Mouse (Mus musculus) embryonic fibroblast, embryonic 13.5 days (primary cell): ENCODE measurements around the gene Six4.
A peak's percentile ranks its signal among the peaks of the same experiment; 100 is the strongest.

ENCODE experiments used
- CTCF ChIP-seq: IDR thresholded peaks from 2 replicates; pipeline ENCODE4 v1.5.1; 2011; ENCODE audit warnings: mild to moderate bottlenecking, control low read depth, low read length, moderate library complexity, borderline replicate concordance; ENCODE audit not compliant: insufficient read depth
- POLR2A ChIP-seq: IDR thresholded peaks from 2 replicates; pipeline ENCODE4 v1.6.1; 2011; ENCODE audit warnings: low read depth, mild to moderate bottlenecking, control low read depth, low read length, moderate library complexity

DNA sequence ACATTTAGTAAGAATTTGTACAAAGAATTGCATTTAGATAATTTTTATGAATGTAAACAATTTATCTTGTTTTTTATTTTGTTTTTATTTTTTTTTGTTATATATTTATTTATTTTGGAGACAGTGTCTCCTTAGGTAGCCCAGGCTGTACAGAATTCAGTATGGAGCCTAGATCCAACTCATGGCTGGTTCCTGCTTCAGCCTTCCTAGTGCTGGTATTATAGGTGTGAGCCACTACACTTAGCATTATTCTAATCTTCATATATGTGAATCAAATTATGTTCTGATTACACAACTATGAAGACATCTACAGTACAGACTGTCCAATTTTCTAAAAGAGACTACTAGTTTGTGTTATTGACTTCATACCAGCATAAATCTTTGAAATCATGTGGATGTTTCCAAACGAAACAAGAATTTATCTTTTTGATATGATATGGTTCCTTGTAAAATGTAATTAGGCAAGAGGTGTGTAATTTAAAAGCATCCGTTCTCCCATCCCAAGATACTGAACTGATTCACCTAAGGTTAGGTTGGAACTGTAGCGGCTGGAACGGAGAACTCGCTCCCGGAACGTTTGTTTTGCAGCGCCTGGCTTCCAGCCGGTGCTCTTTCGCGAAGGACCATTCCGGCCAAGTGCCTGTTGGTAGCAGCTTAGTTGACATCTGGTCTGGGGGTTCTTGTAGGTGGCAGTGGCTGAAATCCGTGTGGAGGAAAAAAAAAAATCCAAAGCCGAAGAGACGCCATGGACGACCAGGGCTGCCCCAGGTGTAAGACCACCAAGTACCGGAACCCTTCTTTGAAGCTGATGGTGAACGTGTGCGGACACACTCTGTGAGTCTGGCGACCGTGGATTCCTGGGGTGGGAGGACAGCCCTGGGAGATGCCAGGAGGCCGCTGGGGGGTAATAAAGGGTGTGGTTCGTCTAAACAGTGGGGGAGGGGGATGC is 10.1 kb upstream of the Six4 start, which contains the start of gene Mnat1:
- TF ChIP-seq CTCF (no peak), POLR2A (peak; percentile 87)
